Mouse (Mus musculus): ENCODE results near the gene Bcl11a.

Bcl11a gene

DNA sequence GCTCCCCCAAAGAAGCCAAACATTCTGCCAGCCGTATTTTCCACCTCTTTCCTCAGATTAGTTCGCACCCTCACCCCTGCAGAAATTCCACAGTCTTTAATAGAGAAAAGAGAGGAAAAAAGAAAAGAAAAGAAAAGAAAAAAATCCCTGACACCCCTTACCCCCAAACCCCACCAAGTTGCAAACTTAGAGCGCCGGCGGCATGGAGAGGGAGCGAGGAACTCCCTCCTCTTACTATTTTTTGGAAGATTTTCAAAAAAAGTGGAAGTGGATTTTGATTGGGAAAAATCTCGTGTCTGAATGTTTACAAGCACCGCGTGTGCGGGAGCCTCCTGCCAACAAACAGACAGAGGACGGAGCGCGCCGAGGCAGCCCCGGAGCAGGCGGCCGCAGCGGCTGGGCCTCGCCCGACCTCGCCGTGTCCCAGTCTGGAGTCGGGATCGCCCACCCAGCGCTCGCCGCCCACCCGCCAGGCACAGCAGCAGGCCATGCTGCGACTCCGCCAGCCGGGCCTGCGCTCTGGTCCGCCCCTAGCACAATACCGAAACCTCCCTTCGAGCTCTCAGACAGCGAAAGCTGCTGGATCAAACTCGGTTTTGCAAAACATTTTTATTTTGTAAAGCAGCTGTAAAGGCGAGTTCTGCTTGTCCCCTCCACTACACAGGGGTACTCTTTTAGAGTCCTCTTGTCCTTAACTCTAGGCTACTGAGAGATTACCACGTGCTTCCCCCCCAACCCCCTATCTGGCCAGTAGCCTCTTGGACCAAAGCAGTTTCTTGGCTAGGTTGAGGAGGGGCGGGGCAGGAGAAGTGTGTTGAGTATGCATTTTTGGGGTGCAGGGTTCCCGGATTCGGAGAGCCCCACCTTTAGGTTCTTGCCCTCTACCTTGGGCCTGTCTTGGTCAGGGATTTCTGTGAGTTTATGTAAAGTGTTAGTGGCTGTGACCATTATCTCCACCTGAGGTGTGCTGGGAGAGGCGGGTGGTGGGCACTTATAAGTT lies 1.8 kb downstream of the Bcl11a start:
- in situ Hi-C loops (cut with MboI, MseI), result no loop called here

DNA sequence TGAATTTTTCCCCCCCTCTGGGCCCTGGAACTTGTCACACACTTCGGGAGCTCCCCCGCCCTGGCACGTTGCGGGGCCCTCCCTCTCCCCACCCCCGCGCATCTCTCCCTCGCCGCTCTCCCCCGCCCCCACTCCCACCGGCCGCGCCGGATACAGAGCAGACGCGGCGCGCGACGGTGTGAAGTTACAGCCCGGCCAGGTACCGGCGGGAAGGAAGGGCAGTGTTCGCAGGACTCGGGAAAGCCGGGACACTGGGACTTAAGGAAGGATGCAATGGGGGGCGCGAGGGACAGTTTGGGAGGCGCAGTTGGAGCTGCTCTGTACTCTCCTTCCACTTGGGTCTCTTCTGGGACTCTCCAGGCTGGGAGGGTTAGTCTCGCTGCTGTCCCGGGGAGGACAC lies 2.7 kb downstream of the Bcl11a start:
- in situ Hi-C loops (cut with MboI, MseI), result no loop called here

DNA sequence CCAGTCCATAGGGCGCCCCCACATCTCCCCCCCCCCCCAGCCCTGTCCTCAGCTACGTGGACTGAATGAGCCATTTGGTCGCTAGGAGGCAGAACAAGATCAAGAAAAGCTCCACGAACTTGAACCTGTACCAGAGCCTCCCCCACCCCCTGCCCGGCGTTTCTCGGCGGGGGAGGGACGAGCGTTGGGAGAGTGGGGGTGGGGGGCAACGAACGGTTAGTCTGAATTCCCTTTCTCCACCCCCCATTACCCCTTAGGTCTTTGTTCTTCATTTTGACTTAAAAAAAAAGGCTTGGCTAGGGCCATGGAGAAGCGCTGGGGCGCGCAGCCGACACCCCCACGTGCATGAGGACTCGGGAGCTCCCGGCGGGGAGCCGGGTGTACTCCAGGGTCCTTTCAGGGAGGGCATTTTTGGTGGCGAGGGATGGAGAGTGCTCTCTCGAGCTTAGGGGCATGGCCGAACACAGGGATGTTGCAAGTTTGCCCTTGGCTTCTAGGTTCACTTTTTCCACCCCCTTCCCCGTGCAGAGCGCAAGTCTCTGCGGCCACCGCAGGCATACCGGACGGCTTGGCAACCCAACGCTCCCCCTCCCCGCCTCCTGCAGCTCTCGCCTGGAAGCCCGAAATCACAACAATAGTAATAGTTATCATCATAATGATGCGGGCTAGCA lies 3.3 kb downstream of the Bcl11a start:
- in situ Hi-C loops (cut with MboI, MseI), result no loop called here

DNA sequence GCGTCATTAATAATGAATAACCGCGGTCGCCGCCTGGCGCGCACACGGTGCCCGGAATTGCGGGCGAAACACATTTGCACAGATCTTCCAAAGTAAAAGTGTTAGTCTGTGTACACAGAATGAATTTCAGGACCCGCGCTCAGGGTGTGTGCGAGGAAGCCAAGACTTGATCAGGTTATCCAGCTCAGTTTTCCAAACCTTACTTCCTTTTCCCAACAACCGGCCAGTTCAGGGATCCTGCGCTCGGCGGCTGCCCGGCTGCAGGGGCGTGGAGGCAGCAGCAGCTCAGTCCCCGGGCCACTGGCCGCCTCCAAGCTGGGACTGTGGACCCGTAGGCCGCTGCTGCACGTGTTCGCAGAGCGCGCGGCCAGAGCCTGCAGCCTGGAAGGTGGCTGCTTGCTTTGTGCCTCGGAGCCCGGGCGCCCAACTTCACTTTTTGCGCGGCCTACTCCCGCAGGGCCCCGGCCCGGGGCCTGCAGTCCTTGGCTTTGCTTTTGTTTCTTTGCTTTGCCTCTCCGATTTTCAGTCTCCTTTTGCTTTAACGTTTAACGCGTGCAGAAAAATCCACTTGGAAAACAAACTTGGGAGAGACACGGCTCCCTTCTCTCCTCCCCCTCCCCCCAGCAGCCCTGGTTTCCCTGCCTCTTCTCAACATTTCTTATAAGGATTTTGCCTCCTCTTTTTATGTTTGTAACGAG lies 4.0 kb downstream of the Bcl11a start:
- in situ Hi-C loops (cut with MboI, MseI), result no loop called here

DNA sequence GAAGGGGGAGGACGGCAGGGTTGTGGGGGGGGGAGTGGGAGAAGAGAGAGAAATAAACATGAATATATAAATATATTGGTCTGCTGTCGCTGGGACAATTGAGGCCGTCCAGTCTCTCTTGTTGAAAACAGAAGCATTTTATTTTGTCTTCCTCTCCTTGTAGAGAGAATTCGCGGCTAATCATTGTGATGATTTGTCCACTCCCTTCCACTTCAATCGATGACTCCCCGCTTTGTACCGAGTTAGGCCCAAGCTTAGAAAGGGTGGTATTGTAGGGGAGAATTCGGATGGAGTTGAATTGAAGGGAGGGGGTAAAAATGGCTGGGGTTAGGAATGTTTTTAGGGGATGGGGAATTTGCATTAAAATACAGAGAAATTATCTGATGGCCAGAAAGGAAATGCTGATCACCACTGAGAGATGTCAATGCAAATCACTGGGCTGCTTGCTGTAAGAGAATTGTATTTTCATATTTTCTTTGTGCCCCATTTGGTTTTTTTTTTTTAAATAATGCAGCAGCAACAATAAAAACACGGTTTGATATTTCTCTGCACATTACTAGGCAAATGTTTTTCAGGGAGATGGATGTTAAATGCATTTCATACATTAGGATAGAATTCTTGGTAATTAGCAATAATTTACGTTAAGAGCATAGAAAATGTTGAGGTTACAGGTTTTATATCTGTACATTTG lies 4.7 kb downstream of the Bcl11a start:
- in situ Hi-C loops (cut with MboI, MseI), result no loop called here

DNA sequence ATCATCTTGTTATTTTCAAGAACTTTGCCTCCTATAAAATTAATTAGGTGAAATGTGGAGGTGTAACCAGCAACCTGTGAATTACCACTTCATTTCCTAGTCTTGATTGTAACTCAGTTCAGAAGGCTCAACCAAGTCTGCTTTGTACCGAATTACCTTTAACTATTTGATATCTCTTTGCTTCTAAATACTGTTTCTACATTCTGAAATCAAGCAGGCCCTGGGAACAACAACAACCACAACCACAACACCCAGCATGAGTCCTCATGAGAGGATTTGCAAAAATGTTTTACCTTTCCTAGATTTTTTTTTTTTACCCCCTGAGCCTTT lies 5.2 kb downstream of the Bcl11a start:
- in situ Hi-C loops (cut with MboI, MseI), result no loop called here

DNA sequence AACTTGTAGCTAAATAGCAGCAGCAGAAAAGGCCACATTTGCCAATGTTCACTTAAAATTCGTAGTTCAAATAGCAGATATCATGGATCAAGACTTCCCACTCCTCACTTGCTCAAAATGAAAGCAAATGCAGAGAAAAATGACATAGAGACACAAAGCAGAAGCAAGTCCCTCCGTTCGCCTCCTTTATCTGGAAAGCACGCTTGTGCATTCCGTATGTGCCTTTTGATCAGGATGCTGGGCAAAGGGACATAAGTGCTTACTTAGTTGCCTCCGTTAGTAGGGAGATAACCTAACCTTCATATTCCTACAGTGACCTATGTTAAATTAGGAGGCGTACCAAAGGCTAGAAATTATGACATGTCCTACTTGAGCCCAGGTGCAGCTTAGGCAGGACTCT lies 5.6 kb downstream of the Bcl11a start:
- in situ Hi-C loops (cut with MboI, MseI), result no loop called here

DNA sequence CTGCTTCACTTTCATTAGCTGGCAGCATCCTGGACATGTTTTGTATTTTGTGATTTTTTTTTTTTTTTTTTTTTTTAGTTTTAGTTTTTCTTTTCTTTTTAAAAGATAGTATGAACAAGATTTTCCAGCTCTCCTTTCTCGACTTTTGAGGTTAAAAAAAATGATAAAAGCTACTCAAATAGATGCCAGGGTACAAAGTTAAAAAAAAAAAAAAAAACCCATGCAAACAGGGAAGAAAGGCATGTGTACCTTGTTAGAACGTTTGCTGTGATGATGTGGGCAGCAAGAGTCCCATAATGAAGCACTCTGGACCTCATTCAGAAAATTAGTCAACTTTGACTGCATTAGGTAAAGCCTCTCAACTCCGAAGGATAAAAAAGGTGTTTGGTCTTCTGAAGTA lies 6.2 kb downstream of the Bcl11a start:
- in situ Hi-C loops (cut with MboI, MseI), result no loop called here

DNA sequence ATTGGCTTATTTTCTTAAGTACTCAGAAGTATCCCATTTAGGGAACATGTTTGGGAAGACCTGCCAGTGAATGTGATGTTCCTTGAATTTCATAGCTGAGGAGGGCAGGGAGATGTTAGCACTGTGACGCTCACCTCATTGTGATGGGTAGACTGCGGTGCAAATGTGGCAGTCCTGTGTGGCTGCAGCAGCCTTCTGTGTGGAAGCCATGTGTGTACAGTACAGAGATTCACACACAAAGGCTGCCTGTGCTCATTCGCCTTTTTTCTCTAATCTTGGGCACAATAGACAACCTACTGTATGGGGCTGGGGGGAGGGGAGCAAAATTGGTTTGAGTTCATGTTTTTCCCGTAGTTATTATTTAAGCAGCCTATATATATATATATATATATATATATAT lies 6.7 kb downstream of the Bcl11a start:
- in situ Hi-C loops (cut with MboI, MseI), result no loop called here

DNA sequence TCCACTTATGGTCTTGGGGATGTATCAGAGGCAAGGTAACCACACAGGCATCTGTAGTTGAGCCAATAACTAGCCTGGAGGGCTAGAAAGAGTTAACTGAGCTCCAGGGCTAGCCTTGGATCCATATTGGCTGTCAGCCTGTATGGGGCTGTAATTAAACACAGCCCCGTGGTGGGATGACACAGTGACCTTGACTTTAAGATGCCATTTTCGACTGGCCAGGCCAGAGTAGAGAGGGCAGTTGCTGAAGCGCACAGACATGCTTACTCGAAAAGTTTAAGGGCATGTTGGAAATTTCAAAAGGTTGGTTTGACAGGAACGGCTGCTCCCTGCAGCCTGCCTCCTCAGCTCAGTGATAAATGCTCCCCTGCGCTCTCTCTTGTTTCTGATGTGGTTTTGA lies 8.1 kb downstream of the Bcl11a start:
- in situ Hi-C loops (cut with MboI, MseI), result no loop called here

DNA sequence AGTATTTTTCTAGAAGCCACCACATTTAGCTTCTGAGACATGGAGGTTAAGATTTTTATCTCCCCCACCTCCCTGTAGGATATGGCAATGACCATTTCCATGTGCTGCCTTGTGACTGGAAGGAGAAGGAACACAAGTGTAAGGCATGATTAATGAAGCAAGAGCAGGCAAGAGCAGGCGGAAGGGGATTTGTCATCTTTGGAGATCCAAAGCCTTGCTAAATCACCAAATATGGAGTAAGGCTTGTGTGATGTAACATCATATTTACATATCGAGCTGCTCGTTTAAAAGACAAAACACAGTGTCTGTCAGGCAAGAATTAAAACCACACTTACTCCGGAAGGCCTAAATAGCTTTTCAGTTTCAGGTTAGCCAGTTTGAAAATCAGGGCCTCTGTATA lies 9.2 kb downstream of the Bcl11a start:
- in situ Hi-C loops (cut with MboI, MseI), result no loop called here

DNA sequence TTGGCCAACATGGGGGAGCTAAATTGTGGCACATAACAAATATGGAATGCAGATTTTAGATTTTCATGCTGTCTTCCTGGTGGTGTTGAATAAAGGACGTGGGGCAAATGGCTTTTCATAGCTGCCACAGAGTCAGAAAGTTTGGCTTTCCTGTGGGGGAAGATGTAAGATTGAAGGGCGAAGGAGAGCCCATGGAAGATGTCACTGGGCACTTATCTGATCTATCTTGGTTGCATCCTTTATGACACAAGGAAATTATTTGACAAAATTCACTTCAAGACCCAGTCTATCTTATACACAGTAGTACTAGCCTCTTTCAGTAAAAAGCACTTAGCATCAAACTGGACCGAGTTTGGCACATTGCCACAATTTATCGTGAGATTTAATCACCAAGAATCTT lies 12.6 kb downstream of the Bcl11a start:
- in situ Hi-C loops (cut with MboI, MseI), result no loop called here

DNA sequence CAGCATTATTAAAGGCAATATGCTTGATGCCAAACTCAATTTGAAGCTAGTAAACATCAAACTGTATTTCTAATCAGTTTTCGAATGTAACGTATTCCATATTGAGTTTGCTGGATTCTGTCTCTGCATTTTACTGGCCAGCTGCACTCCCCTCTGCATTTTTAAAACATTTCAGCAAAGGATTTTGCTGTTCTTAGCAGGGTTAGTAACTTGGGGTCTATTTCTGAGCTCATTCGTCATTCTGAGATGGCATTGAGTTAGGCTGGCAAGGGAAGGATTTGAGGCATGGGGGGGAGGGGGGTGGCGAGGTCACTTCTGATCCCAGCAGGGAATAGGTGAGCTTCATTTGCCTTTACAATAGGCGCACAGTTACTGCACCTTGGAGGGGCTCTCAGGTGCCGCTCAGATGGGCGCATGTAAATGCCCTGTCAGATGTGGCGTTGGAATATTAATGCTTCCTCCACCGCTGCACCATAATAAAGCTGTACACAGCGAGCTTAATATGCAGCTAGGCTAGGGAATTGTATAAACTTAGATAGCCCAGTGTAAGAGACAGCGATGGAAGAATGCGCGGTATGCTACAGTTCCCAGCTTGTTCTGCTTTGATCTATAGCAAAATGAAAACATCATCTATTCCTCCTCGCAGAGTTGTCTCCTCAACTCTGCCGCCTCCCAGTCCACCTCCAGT lies 13.7 kb downstream of the Bcl11a start:
- in situ Hi-C loops (cut with MboI, MseI), result no loop called here

DNA sequence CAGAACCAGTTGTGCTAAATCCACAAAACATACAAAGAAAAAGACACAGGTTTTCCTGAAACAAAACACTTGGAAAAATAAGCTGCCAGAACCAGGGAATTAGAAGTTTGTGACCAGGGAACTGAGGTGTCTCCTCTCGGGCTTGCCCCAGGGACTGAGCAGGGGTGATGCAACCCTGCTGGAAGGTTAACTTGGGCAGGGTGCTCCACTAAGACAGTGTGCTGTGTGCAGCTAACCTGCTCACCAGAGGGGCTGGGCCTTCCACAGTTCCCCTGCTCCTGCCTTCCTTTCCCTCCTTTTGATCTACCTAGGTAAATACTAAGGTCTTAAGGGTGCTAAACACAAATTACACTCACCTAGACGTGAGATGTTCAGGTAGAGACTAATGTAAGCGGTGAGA lies 14.8 kb downstream of the Bcl11a start:
- in situ Hi-C loops (cut with MboI, MseI), result no loop called here

DNA sequence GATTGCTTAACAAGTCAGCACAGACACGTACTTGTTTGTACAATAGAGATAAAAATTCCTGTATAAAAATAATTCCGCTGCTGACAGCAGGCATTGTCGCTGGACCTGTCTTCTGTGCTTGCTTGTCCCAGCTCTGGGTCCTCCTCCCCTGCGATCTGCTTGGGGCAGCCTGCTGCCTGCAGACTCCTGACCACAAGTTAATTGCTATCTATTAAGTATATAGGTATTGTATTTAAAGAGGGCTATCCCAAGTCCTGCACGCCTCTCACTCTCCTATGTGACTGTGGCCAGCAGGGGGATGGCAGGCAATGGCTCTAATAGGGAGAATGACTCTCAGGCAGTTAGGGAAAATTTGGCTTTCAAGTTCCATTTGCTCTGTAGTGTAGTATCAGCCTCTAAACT lies 16.2 kb downstream of the Bcl11a start:
- in situ Hi-C loops (cut with MboI, MseI), result no loop called here

DNA sequence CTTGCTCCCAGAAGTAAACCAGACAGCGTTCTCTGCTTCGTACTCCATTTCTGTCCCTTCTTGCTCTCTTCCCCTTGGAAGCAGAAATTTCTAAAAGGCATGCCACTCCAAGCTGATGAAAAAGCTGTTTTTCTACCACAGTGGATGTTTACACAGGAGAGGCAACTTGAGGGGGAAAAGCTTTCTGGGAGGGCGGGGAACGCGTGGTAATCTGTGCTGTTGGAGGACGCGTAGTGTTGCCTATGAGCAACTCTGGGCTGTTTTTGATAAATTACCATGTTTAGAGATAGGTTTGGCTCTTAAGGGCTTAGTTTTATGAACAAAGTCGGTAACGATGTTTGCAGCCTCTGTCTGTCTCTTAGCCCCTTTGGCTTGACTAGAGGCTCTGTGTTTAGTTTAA lies 17.4 kb downstream of the Bcl11a start:
- in situ Hi-C loops (cut with MboI, MseI), result no loop called here

DNA sequence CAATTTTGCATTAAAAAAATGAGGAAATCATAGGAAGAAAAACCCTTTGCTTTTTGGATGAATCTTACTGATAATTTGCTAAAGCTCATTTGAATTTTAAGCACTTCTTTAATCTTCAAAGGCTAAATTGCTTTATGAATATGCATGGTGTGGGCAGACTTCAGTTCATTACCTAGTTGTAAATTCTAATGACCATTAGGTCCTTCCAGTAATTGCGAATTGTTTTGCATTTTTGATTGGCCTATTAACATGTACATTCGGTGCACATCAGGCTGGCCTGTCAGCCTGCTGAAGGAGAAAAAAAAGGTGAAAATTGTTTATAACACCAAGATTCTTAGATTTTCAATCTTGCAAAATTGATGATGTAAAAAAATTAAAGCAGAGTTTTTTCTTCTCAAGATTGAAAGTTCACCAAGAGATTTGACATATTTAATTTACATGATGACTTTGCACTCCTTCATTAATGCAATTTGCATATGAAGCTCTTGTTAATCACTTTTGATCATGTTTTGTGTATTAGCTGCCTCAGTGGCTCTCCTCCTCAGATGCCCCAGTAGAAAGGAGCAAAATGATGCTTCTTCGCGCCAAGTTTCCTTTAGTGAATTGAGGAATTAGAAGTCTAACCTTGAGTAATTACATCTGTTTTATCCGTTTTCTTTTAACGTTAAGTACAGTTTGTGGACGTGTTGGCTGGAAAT lies 17.9 kb downstream of the Bcl11a start:
- in situ Hi-C loops (cut with MboI, MseI), result no loop called here

DNA sequence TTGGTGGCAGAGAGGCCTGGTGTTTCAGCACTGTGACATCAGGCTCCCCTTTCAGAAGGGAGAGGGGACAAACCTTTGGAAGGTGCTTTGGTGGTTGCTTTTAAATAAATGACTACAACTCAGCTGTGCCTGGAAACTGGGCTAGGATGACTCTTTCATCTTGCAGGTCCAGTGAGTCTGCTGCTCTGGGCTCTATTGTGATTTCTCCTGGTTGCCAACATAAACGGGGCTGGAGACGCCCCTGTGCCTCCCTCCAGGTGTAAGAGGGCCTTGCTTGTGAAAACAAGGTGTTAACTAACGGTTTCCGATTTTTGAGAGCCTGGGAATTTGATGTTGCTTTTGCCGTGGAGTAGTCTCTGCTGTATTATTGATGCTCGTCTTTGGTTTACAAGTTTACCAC lies 18.6 kb downstream of the Bcl11a start:
- in situ Hi-C loops (cut with MboI, MseI), result no loop called here

DNA sequence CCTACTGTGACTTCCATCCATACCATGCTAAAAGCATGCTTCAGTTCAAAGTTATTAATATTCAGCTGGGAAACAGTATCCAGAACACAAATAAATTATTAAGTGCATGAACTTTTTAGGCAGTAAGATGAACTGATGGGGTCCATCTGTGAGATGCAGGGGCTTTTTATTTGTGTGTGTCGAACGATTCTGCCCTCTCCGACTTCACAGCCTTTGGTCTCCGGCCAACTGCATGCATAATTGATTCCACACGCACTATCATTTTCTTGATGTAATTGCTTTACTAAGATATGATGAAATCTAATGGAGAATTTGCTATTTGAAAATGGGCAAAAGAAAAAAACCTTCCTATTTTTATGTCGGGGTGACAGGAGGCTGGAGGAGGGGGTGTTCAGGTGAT lies 19.2 kb downstream of the Bcl11a start:
- in situ Hi-C loops (cut with MboI, MseI), result no loop called here

DNA sequence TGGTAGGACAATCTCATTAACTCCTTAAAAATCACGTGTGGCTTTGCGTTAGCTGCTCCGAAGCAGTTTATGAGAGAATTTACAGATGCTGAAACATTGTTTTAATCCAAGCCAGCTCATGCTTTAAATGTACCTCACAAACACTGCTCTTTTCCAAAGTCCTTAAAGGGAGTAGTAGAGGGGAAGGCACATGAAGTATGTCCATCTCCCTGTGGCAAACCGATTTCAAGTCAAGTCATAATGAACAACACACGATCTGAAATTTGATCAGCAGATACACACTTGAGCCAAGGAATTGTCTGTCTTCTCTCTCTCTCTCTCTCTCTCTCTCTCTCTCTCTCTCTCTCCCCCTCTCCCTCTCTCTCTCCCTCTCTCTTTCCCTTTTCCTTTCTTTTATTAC lies 20.2 kb downstream of the Bcl11a start:
- in situ Hi-C loops (cut with MboI, MseI), result no loop called here

DNA sequence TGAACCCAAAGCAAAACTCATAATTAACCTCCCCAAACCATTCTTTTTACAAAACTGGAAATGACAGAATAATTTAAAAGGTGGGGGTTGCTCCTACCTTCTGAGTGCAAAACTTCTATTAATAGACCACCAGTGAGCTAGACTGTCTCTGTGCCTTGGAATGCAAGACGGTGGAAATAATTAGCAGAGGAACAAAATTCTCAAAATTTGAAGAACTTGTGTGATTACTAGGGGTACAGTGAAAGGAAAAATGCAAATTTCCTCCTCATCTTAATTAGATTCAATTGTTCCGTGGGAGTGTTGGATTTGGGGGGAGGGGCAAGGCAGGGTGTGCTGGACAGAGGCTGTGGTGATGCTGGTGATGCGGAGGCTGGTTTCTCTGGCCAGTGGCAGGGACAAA lies 20.8 kb downstream of the Bcl11a start:
- in situ Hi-C loops (cut with MboI, MseI), result no loop called here
